Mouse (Mus musculus) heart, embryonic 10.5 days (tissue): Measurements from ENCODE around the gene Apbb1. TPM values are rescaled to one million over a fixed set of nuclear protein-coding genes. Genes with fewer than 3 reads are reported as not detected.

Experiments
- DNase-seq: peaks from one replicate; pipeline ENCODE4 v3.0.0-alpha.2; 2017; ENCODE audit warnings: low spot score
- H3K27ac ChIP-seq: fragments of 300-500 bp; sonication (generic); 2 replicates; pipeline ENCODE4 v1.5.1; 2016; ENCODE audit warnings: mild to moderate bottlenecking
- H3K27me3 ChIP-seq: fragments of 300-500 bp; sonication (generic); 2 replicates; pipeline ENCODE4 v1.6.1; 2016; ENCODE audit warnings: mild to moderate bottlenecking; ENCODE audit not compliant: poor library complexity, insufficient read depth, severe bottlenecking
- H3K36me3 ChIP-seq: fragments of 300-500 bp; sonication (generic); 2 replicates; pipeline ENCODE4 v1.6.1; 2016; ENCODE audit warnings: mild to moderate bottlenecking, moderate library complexity
- H3K4me1 ChIP-seq: fragments of 300-500 bp; sonication (generic); 2 replicates; pipeline ENCODE4 v1.6.1; 2016; ENCODE audit warnings: mild to moderate bottlenecking
- H3K4me3 ChIP-seq: fragments of 300-500 bp; sonication (generic); 2 replicates; pipeline ENCODE4 v1.5.1; 2016; ENCODE audit warnings: mild to moderate bottlenecking, moderate library complexity
- H3K9me3 ChIP-seq: fragments of 300-500 bp; sonication (generic); 2 replicates; pipeline ENCODE4 v1.6.1; 2016; ENCODE audit warnings: mild to moderate bottlenecking, moderate library complexity
- WGBS: fragments of 180-500 bp; shearing (Covaris S2); methylation state at CpG from one replicate; pipeline ENCODE4 v1.1.7; 2016; 5-methylcytosine and 5-hydroxymethylcytosine counted together
- polyA plus RNA-seq: library from polyadenylated mRNA; unstranded; fragments of >200 nt; fragmentation: Nextera tagmentation; extraction: Ambion mirVana; gene quantifications from 2 replicates; pipeline ENCODE4 v1.2.1, GENCODE M21; 2016

The Apbb1 gene
- polyA plus RNA-seq, result 68.6 and 70.6 TPM in 2 replicates

GRCm38 (mm10) chr7:105581094-105581703 lies at the start of gene Apbb1:
TSS of gene Apbb1 (minus strand) at chr7:105581653.
- no peaks in the 10 kb centered on the region for H3K9me3 ChIP-seq
- no peaks in the 10 kb centered on the region for H3K27me3 ChIP-seq
- peaks cover 16% of the 10 kb centered on the region for H3K4me1 ChIP-seq
- DNase-seq, result peak; percentile 93
- 1% methylated on average over 53 of the region's 54 CpGs for WGBS
- no peaks in the 10 kb centered on the region for H3K36me3 ChIP-seq
- H3K4me3 ChIP-seq, result peak within 1 kb of the TSS; percentile 87
- peak within 1 kb of the TSS; percentile 91 for H3K27ac ChIP-seq

GRCm38 (mm10) chr7:105628633-105629032 lies 47.2 kb upstream of the Apbb1 start:
- peak; percentile 74 for DNase-seq
- peaks cover 11% of the 10 kb centered on the region for H3K36me3 ChIP-seq
- WGBS, result 15% methylated on average over 3 of the region's 3 CpGs
- peaks cover 45% of the 10 kb centered on the region for H3K4me1 ChIP-seq
- no peaks in the 10 kb centered on the region for H3K27me3 ChIP-seq
- H3K4me3 ChIP-seq, result no peak overlapping the region
- H3K27ac ChIP-seq, result no peak overlapping the region
- no peaks in the 10 kb centered on the region for H3K9me3 ChIP-seq

GRCm38 (mm10) chr7:105625397-105625796 lies 43.9 kb upstream of the Apbb1 start:
- no peak for DNase-seq
- Histone ChIP-seq H3K9me3 (no peaks in the 10 kb centered on the region), H3K4me1 (peaks cover 31% of the 10 kb centered on the region), H3K27me3 (no peaks in the 10 kb centered on the region), H3K27ac (no peak overlapping the region), H3K4me3 (no peak overlapping the region), H3K36me3 (peaks cover 38% of the 10 kb centered on the region)
- 72% methylated on average over 6 of the region's 6 CpGs for WGBS

- 74% methylated on average over 8 of the region's 8 CpGs for WGBS
- Histone ChIP-seq H3K4me3 (no peak overlapping the region), H3K27ac (no peak overlapping the region), H3K27me3 (no peaks in the 10 kb centered on the region), H3K36me3 (peaks cover 74% of the 10 kb centered on the region), H3K4me1 (peaks cover 28% of the 10 kb centered on the region), H3K9me3 (no peaks in the 10 kb centered on the region)
- DNase-seq, result no peak
Observed at GRCm38 (mm10) chr7:105621646-105622292, 40.3 kb upstream of the Apbb1 start.

GRCm38 (mm10) chr7:105621053-105621452 lies 39.6 kb upstream of the Apbb1 start:
- 67% methylated on average over 4 of the region's 4 CpGs for WGBS
- H3K4me1 ChIP-seq, result peaks cover 32% of the 10 kb centered on the region
- no peaks in the 10 kb centered on the region for H3K27me3 ChIP-seq
- H3K36me3 ChIP-seq, result peaks cover 81% of the 10 kb centered on the region
- H3K27ac ChIP-seq, result no peak overlapping the region
- H3K4me3 ChIP-seq, result no peak overlapping the region
- DNase-seq, result no peak
- H3K9me3 ChIP-seq, result no peaks in the 10 kb centered on the region

GRCm38 (mm10) chr7:105619701-105620100 lies 38.2 kb upstream of the Apbb1 start:
- Histone ChIP-seq H3K4me3 (no peak overlapping the region), H3K27ac (no peak overlapping the region), H3K9me3 (no peaks in the 10 kb centered on the region), H3K36me3 (peaks cover 93% of the 10 kb centered on the region), H3K27me3 (no peaks in the 10 kb centered on the region), H3K4me1 (peaks cover 30% of the 10 kb centered on the region)
- no peak for DNase-seq
- WGBS, result 82% methylated on average over 3 of the region's 3 CpGs

- no peak for DNase-seq
- Histone ChIP-seq H3K9me3 (no peaks in the 10 kb centered on the region), H3K36me3 (peaks cover 93% of the 10 kb centered on the region), H3K4me1 (peaks cover 30% of the 10 kb centered on the region), H3K27me3 (no peaks in the 10 kb centered on the region), H3K27ac (no peak overlapping the region), H3K4me3 (no peak overlapping the region)
- WGBS, result 96% methylated on average over 22 of the region's 22 CpGs
Observed at GRCm38 (mm10) chr7:105617810-105618209, 36.4 kb upstream of the Apbb1 start.

- no peak overlapping the region for H3K27ac ChIP-seq
- DNase-seq, result no peak
- no peaks in the 10 kb centered on the region for H3K27me3 ChIP-seq
- H3K36me3 ChIP-seq, result peaks cover 96% of the 10 kb centered on the region
- H3K4me3 ChIP-seq, result no peak overlapping the region
- H3K4me1 ChIP-seq, result peaks cover 30% of the 10 kb centered on the region
- 72% methylated on average over 6 of the region's 6 CpGs for WGBS
- H3K9me3 ChIP-seq, result no peaks in the 10 kb centered on the region
Observed at GRCm38 (mm10) chr7:105616561-105616960, 35.1 kb upstream of the Apbb1 start.

GRCm38 (mm10) chr7:105615720-105616119 lies 34.3 kb upstream of the Apbb1 start:
- peaks cover 98% of the 10 kb centered on the region for H3K36me3 ChIP-seq
- DNase-seq, result no peak
- H3K27ac ChIP-seq, result no peak overlapping the region
- no peak overlapping the region for H3K4me3 ChIP-seq
- no peaks in the 10 kb centered on the region for H3K27me3 ChIP-seq
- WGBS, result 31% methylated on average over 1 of the region's 1 CpGs
- H3K4me1 ChIP-seq, result peaks cover 30% of the 10 kb centered on the region
- no peaks in the 10 kb centered on the region for H3K9me3 ChIP-seq

- H3K36me3 ChIP-seq, result peaks cover 95% of the 10 kb centered on the region
- no peaks in the 10 kb centered on the region for H3K9me3 ChIP-seq
- H3K27me3 ChIP-seq, result no peaks in the 10 kb centered on the region
- no peak overlapping the region for H3K27ac ChIP-seq
- peaks cover 30% of the 10 kb centered on the region for H3K4me1 ChIP-seq
- no peak for DNase-seq
- 90% methylated on average over 1 of the region's 1 CpGs for WGBS
- no peak overlapping the region for H3K4me3 ChIP-seq
Observed at GRCm38 (mm10) chr7:105614400-105614799, 32.9 kb upstream of the Apbb1 start.

GRCm38 (mm10) chr7:105611767-105612166 lies 30.3 kb upstream of the Apbb1 start:
- H3K9me3 ChIP-seq, result no peaks in the 10 kb centered on the region
- H3K4me3 ChIP-seq, result no peak overlapping the region
- H3K27me3 ChIP-seq, result no peaks in the 10 kb centered on the region
- no peak for DNase-seq
- peaks cover 68% of the 10 kb centered on the region for H3K36me3 ChIP-seq
- H3K4me1 ChIP-seq, result peaks cover 9% of the 10 kb centered on the region; the same call in 1 of the 2 replicates
- H3K27ac ChIP-seq, result no peak overlapping the region
- 79% methylated on average over 1 of the region's 1 CpGs for WGBS

GRCm38 (mm10) chr7:105608467-105608866 lies 27.0 kb upstream of the Apbb1 start:
- no peak overlapping the region for H3K4me3 ChIP-seq
- no peaks in the 10 kb centered on the region for H3K27me3 ChIP-seq
- 82% methylated on average over 3 of the region's 3 CpGs for WGBS
- DNase-seq, result no peak
- H3K36me3 ChIP-seq, result peaks cover 37% of the 10 kb centered on the region
- peaks cover 3% of the 10 kb centered on the region; the same call in 1 of the 2 replicates for H3K9me3 ChIP-seq
- no peak overlapping the region for H3K27ac ChIP-seq
- H3K4me1 ChIP-seq, result no peaks in the 10 kb centered on the region

GRCm38 (mm10) chr7:105602860-105603623 lies 21.6 kb upstream of the Apbb1 start:
- H3K27ac ChIP-seq, result peak overlapping the region; percentile 59; the same call in 1 of the 2 replicates
- 40% methylated on average over 9 of the region's 9 CpGs for WGBS
- H3K4me1 ChIP-seq, result no peaks in the 10 kb centered on the region
- H3K9me3 ChIP-seq, result peaks cover 3% of the 10 kb centered on the region; the same call in 1 of the 2 replicates
- no peaks in the 10 kb centered on the region for H3K36me3 ChIP-seq
- no peak overlapping the region for H3K4me3 ChIP-seq
- DNase-seq, result peak; percentile 88
- H3K27me3 ChIP-seq, result no peaks in the 10 kb centered on the region
